Mouse (Mus musculus) gastrocnemius, postnatal 36 days (tissue): Measurements from ENCODE around the gene Gm10837. TPM values are rescaled to one million over a fixed set of nuclear protein-coding genes. Genes with fewer than 3 reads are reported as not detected.

Experiments
- DNase-seq, 2 experiments: peaks; one replicate each; pipeline ENCODE4 v3.0.0; 2022
- intact Hi-C: fragments of 180-260 bp; cut with DNase I; formaldehyde crosslinking; loops from one replicate; pipeline ENCODE4 v1.15.1; 2025
- total RNA-seq, 2 experiments: library from RNA; stranded (reverse); gene quantifications; 2 replicates each; pipeline ENCODE4 v1.2.3; 2021

Gene Gm10837
- total RNA-seq, 2 experiments from 2014 or later, result not detected

GRCm38 (mm10) chr14:122509058-122509457 lies 18.7 kb downstream of the Gm10837 start:
- DNase-seq, result no peak
- intact Hi-C loops, result no loop called here

- intact Hi-C loops, result no loop called here
- no peak for DNase-seq
Measured at GRCm38 (mm10) chr14:122511519-122511918, 21.1 kb downstream of the Gm10837 start.

GRCm38 (mm10) chr14:122513511-122514036 lies 23.2 kb downstream of the Gm10837 start:
- DNase-seq, result no peak
- intact Hi-C loops, result no loop called here

GRCm38 (mm10) chr14:122528475-122528874 lies 38.1 kb downstream of the Gm10837 start:
- no peak for DNase-seq
- intact Hi-C loops, result no loop called here

GRCm38 (mm10) chr14:122534017-122534924 lies 43.9 kb downstream of the Gm10837 start, which contains the start of gene Pcca:
Gene Pcca, plus strand, starts transcription at chr14:122534324.
- DNase-seq, result peak; percentile 94 to 97
- intact Hi-C loops, result no loop called here

GRCm38 (mm10) chr14:122535986-122536385 lies 45.6 kb downstream of the Gm10837 start:
- DNase-seq, result no peak
- intact Hi-C loops, result no loop called here

Other genes with a start within 250 kb of the Gm10837 start
- not detected for gene Gm5089, start 39.5 kb upstream of the Gm10837 start, total RNA-seq
- not detected for gene Zic5, start 24.9 kb upstream of the Gm10837 start, total RNA-seq
- gene Zic2, start 15.2 kb upstream of the Gm10837 start, total RNA-seq, result not detected
- 10 to 100 TPM; 42.3 to 42.5 TPM for gene Pcca, start 43.7 kb downstream of the Gm10837 start, total RNA-seq